Mouse (Mus musculus) cerebellum, adult (tissue): ENCODE results near the gene Tcea3.

Source experiments
- ATAC-seq: cut with Nextera tagmentation; 2 replicates; pipeline ENCODE4 v1.9.2; 2017; ENCODE audit warnings: mild to moderate bottlenecking, moderate library complexity, mixed read lengths; ENCODE audit not compliant: insufficient number of reproducible peaks, low FRiP score, low TSS enrichment

The Tcea3 gene

DNA sequence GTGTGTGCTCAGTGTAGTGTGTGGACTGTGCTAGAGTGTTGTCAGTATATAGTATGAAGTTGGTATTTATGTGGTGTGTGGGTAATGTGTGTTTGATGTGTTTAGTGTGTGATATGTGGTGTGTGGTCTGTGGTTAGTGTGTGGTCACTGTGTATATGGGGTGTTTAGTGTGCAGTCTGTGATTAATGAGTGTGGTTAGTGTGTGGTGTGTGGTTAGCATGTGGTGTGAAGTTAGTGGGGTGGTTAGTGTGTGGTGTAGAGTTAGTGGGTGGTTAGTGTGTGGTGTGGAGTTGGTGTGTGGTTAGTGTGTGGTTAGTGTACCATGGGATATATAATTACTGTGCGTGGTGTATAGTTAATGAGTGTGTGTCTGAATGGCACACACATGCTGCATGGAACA lies 21.4 kb downstream of the Tcea3 start:
- ATAC-seq = no peak

GRCm38 (mm10) chr4:136270648-136271047 lies 23.1 kb downstream of the Tcea3 start:
- ATAC-seq = no peak

DNA sequence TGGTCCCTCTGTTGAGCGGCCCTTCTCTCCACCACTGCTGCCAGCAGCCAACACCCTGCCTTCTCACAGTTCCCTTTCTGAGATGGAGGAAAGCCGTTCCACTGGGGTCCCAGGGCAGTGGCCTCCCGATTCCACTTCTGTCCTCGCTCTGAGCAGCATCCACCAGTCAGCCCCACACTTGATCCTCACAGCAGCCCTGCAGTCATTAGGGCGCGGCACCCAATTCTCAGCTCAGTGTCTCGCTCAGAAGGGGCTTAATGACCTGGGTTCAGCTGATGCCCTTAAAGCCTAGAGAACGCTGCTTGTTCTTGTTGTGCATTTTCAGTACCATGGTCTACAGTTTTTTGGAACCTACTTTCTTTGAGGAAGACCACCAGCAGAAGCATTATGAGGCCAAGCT lies 33.6 kb downstream of the Tcea3 start:
- ATAC-seq = no peak

- no peak for ATAC-seq
Measured at GRCm38 (mm10) chr4:136281611-136282010, 34.1 kb downstream of the Tcea3 start.

DNA sequence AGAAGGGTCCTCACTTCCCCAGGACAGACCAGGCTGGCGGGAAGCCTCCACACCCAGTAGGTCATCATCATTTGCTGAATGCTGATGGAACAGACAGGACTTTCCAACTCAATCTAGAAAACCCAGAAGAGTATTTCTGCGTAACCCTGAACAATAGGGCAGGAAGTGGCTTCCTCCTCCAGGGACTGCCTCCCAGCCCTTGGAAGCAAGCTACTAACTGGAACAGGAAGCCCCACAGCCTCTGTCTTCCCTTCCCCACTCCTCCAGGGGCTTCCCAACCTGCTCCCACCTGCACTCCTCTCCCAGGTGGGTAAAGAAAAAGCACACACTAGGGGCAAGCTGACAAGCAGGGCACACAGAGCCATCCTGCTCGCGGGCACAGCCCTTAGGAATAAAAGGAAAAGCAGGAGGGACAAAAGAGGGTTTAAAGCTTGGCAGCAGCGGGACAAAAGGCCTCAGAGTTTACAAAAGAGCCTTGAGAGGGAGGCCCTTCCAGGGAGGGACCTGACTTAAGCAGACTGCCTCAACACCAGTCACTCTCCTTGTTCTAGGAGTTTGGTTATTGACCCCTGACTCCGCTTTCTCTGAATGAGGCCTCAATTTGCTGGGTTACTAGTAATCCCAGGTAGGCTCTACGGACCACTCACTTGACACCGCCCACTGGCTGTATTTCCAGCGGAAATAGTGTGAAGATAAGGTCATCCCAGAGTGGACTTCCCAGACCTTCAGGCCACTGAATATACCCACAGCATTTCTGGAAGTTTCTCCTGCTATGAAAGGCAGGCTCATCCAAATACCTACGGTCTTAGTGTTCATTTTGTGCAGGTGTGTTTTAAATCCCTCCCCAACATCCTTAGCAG lies 35.3 kb downstream of the Tcea3 start:
- ATAC-seq = no peak

DNA sequence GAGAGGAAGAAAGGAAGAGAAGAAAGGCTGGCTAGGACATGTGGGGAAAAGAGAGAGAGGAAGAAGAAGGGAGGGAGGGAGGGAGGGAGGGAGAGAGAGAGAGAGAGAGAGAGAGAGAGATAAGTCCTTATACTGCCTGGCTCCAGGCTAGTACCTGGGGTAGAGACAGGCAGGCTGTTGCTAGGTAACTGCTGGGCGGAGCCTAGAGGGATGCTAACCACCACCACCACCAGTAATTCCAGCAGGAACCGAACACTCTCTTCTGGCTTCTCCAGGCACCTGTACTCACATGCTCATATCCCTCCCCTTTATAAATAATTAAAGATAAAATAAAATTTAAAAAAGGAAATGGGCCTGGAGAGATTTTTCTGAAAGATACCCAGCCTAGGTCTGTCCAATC lies 36.3 kb downstream of the Tcea3 start:
- no peak for ATAC-seq

DNA sequence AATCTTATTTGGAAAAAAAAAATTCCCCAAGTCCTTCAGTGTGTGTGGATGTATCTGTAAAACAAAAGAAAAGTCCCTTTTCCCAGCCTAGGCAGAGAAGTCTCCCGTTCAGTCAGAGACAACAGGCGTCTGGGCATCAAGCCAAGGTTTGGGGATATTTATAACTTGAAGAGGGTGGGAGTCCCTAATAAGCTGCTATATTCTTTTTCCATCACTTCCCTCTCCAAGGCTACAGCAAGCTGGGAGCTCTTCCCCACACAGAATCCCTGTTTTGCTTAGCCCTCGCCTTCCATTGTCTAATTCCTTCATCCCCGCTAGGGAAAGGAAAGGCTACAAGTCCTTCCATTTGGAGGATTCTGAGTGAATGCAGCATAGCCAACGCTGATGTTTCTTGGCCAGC lies 36.9 kb downstream of the Tcea3 start, which contains the start of gene Zfp46:
TSS of gene Zfp46 (plus strand) at position 229 of the 400 bp plus-strand sequence.
- no peak for ATAC-seq

- no peak for ATAC-seq
Measured at GRCm38 (mm10) chr4:136284891-136285290, 37.4 kb downstream of the Tcea3 start.

GRCm38 (mm10) chr4:136285348-136285810 lies 37.9 kb downstream of the Tcea3 start:
- peak; percentile 98 for ATAC-seq

DNA sequence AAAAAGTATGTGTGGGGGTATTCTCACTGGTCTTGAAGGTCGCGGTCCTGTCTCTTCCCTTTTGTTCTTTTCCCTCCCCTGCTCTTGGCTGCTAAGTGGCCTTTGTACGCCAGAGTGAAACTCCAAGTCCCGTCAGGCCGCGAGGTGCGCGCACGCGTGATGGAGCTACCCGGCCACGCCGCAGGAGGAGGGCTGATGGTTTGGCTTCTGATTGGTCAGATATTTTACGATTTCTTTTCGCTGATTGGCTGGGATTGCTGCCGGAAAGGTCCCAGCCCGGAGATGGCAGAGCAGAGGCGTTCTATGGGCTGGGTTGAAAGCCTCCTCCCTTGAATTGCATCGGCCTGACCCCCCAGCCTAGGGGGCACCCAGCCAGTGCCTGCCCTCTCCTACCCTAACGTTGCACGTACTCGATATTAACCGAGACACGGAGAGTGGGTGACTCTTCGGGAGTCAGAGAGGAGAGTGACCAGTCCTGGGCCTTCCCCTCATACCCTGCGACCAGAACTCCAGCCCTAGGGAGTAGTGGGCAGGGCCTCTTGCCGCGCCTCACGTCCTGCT lies 38.4 kb downstream of the Tcea3 start:
- ATAC-seq = peak; percentile 89

DNA sequence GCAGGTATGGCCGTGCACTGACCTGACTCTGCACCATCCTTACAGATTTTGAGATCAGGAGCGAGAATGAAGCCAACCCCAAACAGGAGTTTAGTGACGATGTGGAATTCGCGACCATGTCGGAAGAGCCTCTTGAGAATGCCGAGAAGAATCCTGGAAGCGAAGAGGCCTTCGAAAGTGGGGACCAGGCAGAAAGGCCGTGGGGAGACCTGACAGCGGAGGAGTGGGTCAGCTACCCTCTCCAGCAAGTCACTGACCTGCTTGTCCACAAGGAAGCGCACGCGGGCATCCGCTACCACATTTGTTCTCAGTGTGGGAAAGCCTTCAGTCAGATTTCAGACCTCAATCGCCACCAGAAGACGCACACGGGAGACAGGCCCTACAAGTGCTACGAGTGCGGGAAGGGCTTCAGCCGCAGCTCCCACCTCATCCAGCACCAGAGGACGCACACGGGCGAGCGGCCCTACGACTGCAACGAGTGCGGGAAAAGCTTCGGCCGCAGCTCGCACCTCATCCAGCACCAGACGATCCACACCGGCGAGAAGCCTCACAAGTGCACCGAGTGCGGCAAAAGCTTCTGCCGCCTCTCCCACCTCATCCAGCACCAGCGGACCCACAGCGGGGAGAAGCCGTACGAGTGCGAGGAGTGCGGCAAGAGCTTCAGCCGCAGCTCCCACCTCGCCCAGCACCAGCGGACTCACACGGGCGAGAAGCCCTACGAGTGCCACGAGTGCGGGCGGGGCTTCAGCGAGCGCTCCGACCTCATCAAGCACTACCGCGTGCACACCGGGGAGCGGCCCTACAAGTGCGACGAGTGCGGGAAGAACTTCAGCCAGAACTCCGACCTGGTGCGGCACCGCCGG lies 42.6 kb downstream of the Tcea3 start:
- no peak for ATAC-seq

GRCm38 (mm10) chr4:136290781-136291595 lies 43.5 kb downstream of the Tcea3 start:
- no peak for ATAC-seq

DNA sequence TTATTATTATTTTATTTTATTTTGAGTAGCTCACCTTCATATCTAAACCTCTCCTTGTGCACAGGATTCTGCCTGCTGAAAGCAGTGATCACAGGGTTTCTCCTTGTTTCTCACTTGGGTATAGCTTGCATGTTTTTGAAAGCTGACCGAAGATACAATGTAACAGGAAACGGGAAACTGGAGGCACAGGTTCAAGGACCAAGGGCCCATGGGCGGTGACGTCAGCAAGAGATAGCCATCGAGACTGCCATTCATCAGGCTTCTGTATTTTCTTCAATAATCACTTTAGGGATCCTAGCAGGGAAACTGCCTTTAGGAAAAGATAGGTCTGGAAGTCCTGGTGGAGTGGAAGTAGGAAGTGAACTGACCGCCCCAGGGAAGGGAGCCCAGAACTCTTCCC lies 44.2 kb downstream of the Tcea3 start:
- ATAC-seq = no peak

DNA sequence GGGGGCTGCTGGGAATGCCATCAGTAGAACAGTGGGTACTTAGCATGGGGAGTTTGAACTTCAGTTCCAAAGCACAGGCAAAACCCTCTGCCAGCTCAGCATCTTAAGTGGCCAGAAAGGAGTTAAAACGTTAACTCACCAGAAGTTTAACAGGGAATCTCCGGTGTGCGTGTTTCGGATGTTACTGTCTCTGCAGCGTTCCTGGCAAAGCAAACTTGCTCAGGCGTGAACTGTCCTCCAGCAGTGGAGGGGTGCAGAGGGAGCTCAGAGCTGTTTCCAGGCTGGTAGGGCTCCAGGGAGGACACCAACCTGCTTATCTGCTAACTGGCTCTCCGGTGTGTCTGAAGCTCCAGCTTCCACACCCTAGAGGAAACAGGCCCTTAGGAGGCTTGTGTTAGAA lies 48.4 kb downstream of the Tcea3 start:
- no peak for ATAC-seq

DNA sequence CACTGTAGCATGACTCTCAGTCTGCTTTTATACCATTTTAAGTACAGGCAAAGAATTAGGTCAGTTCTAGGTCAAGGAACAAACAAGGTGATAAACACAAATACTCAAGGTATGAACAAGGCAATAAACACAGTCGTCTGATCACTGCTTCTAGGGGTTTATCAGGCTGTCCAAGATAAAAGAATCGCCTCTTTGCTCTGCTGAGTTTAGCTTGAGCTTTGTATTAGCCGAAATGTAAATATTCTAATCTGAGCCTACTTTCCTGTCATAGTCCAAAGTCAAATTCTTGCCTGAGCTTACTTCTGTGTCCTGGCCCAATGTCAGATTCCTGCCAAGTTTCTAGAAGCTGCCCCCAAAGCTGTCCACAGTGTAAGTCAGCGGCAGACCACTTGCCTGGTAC lies 54.9 kb downstream of the Tcea3 start:
- ATAC-seq = no peak

DNA sequence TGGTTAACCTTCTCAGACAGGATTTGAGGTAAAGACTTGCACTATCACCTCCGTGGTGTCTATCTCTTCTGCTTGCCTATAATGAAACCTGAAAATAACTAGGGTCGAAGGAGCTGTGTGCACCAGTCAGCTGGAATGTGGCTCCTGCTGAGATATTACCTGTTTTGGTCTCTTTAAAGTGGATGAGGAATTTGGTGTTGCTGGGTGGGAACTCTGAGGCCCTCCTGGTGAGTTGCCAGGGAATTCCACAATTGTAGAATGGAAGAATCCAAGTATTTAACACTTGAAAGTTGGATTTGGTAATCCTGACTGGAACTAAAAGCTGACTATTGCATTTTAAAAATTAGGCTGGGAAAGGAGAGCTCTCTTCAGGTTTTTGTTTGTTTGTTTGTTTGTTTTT lies 56.7 kb downstream of the Tcea3 start:
- no peak for ATAC-seq

- ATAC-seq = no peak
Measured at GRCm38 (mm10) chr4:136308355-136308754, 60.8 kb downstream of the Tcea3 start.

GRCm38 (mm10) chr4:136309780-136310179 lies 62.3 kb downstream of the Tcea3 start:
- no peak for ATAC-seq

DNA sequence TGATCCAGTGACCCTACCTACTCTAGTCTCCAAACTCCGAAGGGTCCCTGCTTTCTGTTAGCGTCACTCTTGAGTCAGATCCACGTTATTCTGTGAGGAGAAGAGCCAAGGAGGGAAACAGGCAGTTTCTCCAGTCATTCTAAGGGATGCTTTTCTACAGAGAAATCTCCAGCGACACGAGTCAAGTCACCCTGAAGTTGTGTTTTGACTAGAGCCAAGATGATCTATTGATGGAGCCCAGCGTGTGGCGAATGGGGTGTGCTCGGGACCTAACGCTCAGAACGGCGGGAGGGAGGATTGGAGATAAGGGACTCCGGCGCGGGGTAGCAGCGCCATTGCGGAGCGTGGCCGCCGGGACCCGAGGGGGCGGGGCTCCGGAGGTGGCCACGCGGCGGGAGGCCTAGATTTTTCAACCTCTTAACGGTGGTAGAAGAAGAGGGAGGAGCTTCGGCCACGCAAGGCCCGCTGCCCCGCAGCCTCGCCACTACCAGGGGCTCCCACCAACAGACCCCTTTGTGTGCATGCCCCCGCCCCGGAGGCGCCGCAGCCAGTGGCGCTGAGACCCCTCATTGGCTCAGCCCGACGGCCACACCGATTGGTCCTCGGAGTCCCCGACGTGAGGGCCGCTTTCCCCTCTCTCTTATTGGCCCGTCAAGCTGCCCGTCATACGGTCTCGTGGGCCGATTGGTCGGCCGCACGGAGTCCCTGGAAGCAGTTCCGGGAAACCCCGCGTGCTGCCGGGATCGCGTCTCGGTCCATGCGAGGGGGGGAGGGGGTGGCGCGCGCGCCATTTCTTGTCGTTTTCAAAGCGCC lies 62.9 kb downstream of the Tcea3 start, which contains the start of gene Hnrnpr:
TSS of gene Hnrnpr (plus strand) at position 714 of the 813 bp plus-strand sequence.
- ATAC-seq = peak; percentile 100
